Mouse (Mus musculus): ENCODE results near the gene Tcp11l2.
A peak's percentile ranks its signal among the peaks of the same experiment; 100 is the strongest.

Gene Tcp11l2

GRCm38 (mm10) chr10:84658088-84658848 is 81.8 kb downstream of the Tcp11l2 start:
- DNase-seq: peak; percentile 27

DNA sequence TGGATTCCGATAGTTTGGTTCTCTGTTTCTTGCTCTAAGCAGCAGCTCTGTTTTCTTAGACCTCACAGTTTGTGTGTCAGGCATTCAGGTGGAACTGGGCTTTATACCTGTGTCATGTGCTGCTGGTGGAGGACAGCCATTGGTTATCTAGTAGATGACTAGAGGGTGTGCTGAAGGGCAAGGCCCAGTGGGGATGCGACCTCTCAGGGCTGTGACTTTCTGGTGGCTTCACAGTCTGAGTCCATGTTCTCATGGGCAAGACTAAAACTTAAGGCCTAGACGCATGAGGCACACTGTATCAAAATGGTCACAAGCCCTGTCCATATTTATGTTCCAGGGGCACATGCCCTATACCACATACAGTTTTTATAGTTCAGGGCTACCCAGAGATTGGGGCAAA is 82.9 kb downstream of the Tcp11l2 start:
- DNase-seq: no peak

DNA sequence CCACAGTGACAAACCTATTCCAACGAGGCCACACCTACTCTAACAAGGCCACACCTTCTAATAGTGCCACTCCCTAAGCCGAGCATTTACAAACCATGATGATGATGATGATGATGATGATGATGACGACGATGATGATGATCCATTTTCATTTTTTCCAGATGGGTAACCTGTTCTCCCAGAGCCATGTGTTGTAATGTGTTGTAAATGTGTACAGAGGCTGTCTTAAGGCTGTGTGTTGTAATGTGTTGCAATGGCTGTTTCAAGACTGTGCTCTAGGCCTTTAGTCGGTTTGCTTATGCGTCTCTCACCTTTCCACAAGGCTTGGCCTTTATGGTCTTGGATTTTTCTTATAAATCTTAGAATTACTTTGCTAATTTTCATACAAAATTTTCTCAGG is 85.7 kb downstream of the Tcp11l2 start:
- no peak for DNase-seq

Data from retina, postnatal 1 day (tissue).